Mouse (Mus musculus): Measurements from ENCODE around the gene Tmem8b.

GRCm38 (mm10) chr4:43733186-43733585, 64.4 kb downstream of the Tmem8b start:
- no peak for TF ChIP-seq POLR2A (IDR thresholded peaks at IDR 0.05; ENCODE audit: low read depth, low read length)
- no peak for TF ChIP-seq CTCF (IDR thresholded peaks at IDR 0.05; ENCODE audit: extremely low read depth, insufficient read depth, insufficient read length, insufficient replicate concordance)

All from spleen, adult 2 months (tissue).